Comparison of ENCODE assay signal across 8 mouse cellular contexts in the genomic region with DNA sequence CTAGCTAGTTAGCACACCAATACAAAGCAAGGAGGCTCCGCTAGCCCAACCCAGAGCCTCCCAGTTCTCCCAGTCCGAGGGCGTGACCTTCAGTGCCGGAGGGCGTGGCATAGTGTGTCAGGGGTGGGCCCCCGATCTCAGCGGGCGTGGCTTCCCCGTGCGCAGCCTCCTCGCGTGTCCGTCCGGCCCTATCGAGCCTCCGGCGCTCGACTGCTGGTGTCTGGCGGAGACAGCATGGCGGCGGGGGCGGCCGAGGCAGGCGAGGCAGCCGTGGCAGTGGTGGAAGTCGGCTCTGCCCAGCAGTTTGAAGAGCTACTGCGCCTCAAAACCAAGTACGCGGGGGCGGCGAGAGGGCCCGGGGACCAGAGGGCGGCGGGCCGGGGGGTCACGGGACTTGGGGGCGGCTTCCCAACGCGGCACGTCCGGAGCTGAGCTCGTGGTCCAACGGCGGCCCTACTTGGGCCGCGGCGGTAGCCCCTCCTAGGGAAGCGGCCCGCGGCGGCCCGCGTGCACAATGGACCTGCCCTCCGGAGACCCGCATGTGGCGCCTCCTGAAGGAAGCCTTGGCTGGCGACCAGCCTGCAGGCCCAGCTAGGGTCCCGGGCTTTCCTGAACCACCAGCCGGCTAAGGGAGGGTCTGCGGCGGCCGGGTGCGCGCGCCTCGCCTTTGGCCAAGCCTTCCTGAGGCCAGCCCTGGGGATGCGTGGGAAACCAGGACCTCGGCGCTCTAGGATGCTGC. TPM values are rescaled to one million over a fixed set of nuclear protein-coding genes. Genes with fewer than 3 reads are reported as not detected.
A peak's percentile ranks its signal among the peaks of the same experiment; 100 is the strongest.
DNase-seq lines count a peak whose midpoint lies in the region; ATAC-seq lines count a peak whose summit lies in the region.

A gene (plus strand): TSS at position 175 of the 739 bp plus-strand sequence.

- H3K4me1 ChIP-seq in hindbrain, embryonic 15.5 days (replicated peaks), result peaks cover 23% of the 10 kb centered on the region

- no peaks in the 10 kb centered on the region for H3K36me3 ChIP-seq in hindbrain, embryonic 15.5 days

- peak; percentile 95 for DNase-seq in T-cell, adult 2 months (ENCODE audit: low spot score)
- peak; percentile 92 to 95 for DNase-seq in cerebellum, postnatal 36 days
- DNase-seq in frontal cortex, postnatal 36 days (ENCODE audit: low spot score in 2 of 2), result peak; percentile 95
- peak; percentile 91 for DNase-seq in left cerebral cortex, adult 11 months (ENCODE audit: low spot score)
- DNase-seq in lung, postnatal 4 days, result peak; percentile 97 to 98
- peak; percentile 83 for DNase-seq in retina, postnatal 7 days (ENCODE audit: low read depth, low spot score)
- DNase-seq in urinary bladder, adult 2 months (ENCODE audit: low spot score), result peak; percentile 90

- peak within 1 kb of the TSS; percentile 94 for H3K9ac ChIP-seq in hindbrain, embryonic 15.5 days

- H3K9me3 ChIP-seq in hindbrain, embryonic 15.5 days, result no peaks in the 10 kb centered on the region

- H3K27ac ChIP-seq in hindbrain, embryonic 15.5 days (replicated peaks), result peak within 1 kb of the TSS; percentile 89

- under 1% methylated on average over 56 of the region's 69 CpGs for WGBS in hindbrain, embryonic 15.5 days

- H3K4me3 ChIP-seq in hindbrain, embryonic 15.5 days, result peak within 1 kb of the TSS; percentile 94

- ATAC-seq in hindbrain, embryonic 15.5 days (ENCODE audit: low FRiP score, low read depth), result peak; percentile 96

- H3K4me2 ChIP-seq in hindbrain, embryonic 15.5 days, result peak within 1 kb of the TSS; percentile 66

- H3K27me3 ChIP-seq in hindbrain, embryonic 15.5 days, result no peaks in the 10 kb centered on the region

RNA-seq across cellular contexts. Expression of the gene that starts here (rescaled TPM):
- polyA plus RNA-seq in hindbrain, embryonic 15.5 days (2015; fragmentation: Nextera tagmentation; extraction: Ambion mirVana), result 273 TPM in 2 replicates
- 91.4 and 92.0 TPM in 2 replicates for polyA plus RNA-seq in urinary bladder, adult 2 months (2012; rRNA removed)

Comparison
In these comparisons a context has a peak if more than half of its experiments do, and no peak if none do; other contexts are left out.
1. Peak in every context shown above with its lines: DNase-seq, ATAC-seq, H3K4me3 ChIP-seq and H3K27ac ChIP-seq.